11 mouse cellular contexts compared by ENCODE assay signal in genomic region chr11:114876176-114876575, GRCm38 (mm10). TPM values are rescaled to one million over a fixed set of nuclear protein-coding genes. Genes with fewer than 3 reads are reported as not detected.
DNase-seq lines count a peak whose midpoint lies in the region; ATAC-seq and TF ChIP-seq lines count a peak whose summit lies in the region.
"Had no signal": no experiment of that assay in that cellular context is flagged by ENCODE, and none has a peak within 500 bp of the region (broad histone marks: within the 10 kb centered on the region; RNA-seq: fewer than 3 reads in every experiment).

No protein-coding gene starts in this region.

- 0 out of 2 replicates have a peak overlapping the region, but pooled peaks have one; percentile 63 for H3K27ac ChIP-seq in midbrain, embryonic 10.5 days (replicated peaks)
- H3K27ac ChIP-seq in midbrain, embryonic 14.5 days (replicated peaks; ENCODE audit: low read depth, low read length): no peak overlapping the region
- H3K27ac ChIP-seq in left cerebral cortex, adult 2 months: no peak overlapping the region
- H3K27ac ChIP-seq: limb, embryonic 13.5 days had no signal

- H3K4me3 ChIP-seq in midbrain, embryonic 10.5 days: no peak overlapping the region
- H3K4me3 ChIP-seq in midbrain, embryonic 14.5 days (replicated peaks; ENCODE audit: low read depth, low read length): no peak overlapping the region
- no peak overlapping the region for H3K4me3 ChIP-seq in left cerebral cortex, adult 2 months
- H3K4me3 ChIP-seq: embryonic facial prominence, embryonic 13.5 days; limb, embryonic 13.5 days had no signal

- no peak overlapping the region for H3K4me2 ChIP-seq in midbrain, embryonic 14.5 days (ENCODE audit: low read length)

- WGBS in midbrain, embryonic 10.5 days: 47% methylated on average over 7 of the region's 7 CpGs
- 60% methylated on average over 7 of the region's 7 CpGs for WGBS in midbrain, embryonic 14.5 days

- no peak overlapping the region for H3K9ac ChIP-seq in midbrain, embryonic 14.5 days (replicated peaks; ENCODE audit: low read length)
- H3K9ac ChIP-seq: limb, embryonic 13.5 days had no signal

- peaks cover 14% of the 10 kb centered on the region; the same call in 1 of the 2 replicates for H3K27me3 ChIP-seq in midbrain, embryonic 10.5 days (ENCODE audit: low read depth, poor library complexity, severe bottlenecking)
- no peaks in the 10 kb centered on the region for H3K27me3 ChIP-seq in midbrain, embryonic 14.5 days (ENCODE audit: control insufficient read depth, insufficient read depth, low read length)
- H3K27me3 ChIP-seq: embryonic facial prominence, embryonic 13.5 days; limb, embryonic 13.5 days had no signal

- ATAC-seq in midbrain, embryonic 14.5 days (ENCODE audit: low FRiP score, low TSS enrichment): no peak

- DNase-seq in midbrain, embryonic 10.5 days (ENCODE audit: low spot score): no peak
- no peak for DNase-seq in midbrain, embryonic 14.5 days
- peak; percentile 51 for DNase-seq in R1 (ENCODE audit: low read depth, low spot score)
- DNase-seq in kidney, adult 9 months: peak; percentile 79
- peak; percentile 36 for DNase-seq in thymus, postnatal 25 days
- DNase-seq in natural killer cell, adult 2 months (ENCODE audit: low spot score in 2 of 2): no peak
- DNase-seq in lung, adult 18-20 months: no peak
- DNase-seq in left cerebral cortex, adult 2 months (ENCODE audit: extremely low spot score in 1 of 2, low spot score in 2 of 2): no peak
- DNase-seq: lung, postnatal 14 days had no signal

- no peak for TF ChIP-seq CTCF in left cerebral cortex, adult 2 months (IDR thresholded peaks at IDR 0.05)

- no peaks in the 10 kb centered on the region for H3K36me3 ChIP-seq in midbrain, embryonic 10.5 days
- H3K36me3 ChIP-seq in midbrain, embryonic 14.5 days (ENCODE audit: control insufficient read depth, insufficient read depth, low read length): no peaks in the 10 kb centered on the region

- intact Hi-C loops in left cerebral cortex, adult 2 months (cut with DNase I): no loop called here

- no peaks in the 10 kb centered on the region for H3K9me3 ChIP-seq in midbrain, embryonic 10.5 days (replicated peaks)
- H3K9me3 ChIP-seq in midbrain, embryonic 14.5 days (ENCODE audit: control insufficient read depth, low read length): no peaks in the 10 kb centered on the region
- H3K9me3 ChIP-seq: embryonic facial prominence, embryonic 13.5 days; limb, embryonic 13.5 days had no signal

- H3K4me1 ChIP-seq in midbrain, embryonic 10.5 days: peaks cover 52% of the 10 kb centered on the region
- peaks cover 6% of the 10 kb centered on the region for H3K4me1 ChIP-seq in midbrain, embryonic 14.5 days (ENCODE audit: control insufficient read depth, insufficient read depth, low read length)

RNA-seq across cellular contexts. Expression of gene Cd300a, which starts 13.7 kb away (rescaled TPM):
- polyA plus RNA-seq in midbrain, embryonic 10.5 days (2016; fragmentation: Nextera tagmentation; extraction: Ambion mirVana): 0.58 and 0.93 TPM in 2 replicates
- 0.72 and 1.7 TPM in 2 replicates for polyA plus RNA-seq in midbrain, embryonic 14.5 days (2014; fragmentation: Nextera tagmentation; extraction: Ambion mirVana)
- total RNA-seq in left cerebral cortex, adult 2 months (2021): under 1 TPM; 0.56 to 0.84 TPM

RNA-seq across cellular contexts. Expression of gene Gprc5c, which starts 25.2 kb away (rescaled TPM):
- polyA plus RNA-seq in midbrain, embryonic 10.5 days (2016; fragmentation: Nextera tagmentation; extraction: Ambion mirVana): 19.0 TPM in 2 replicates
- 2.1 and 7.0 TPM in 2 replicates for polyA plus RNA-seq in midbrain, embryonic 14.5 days (2014; fragmentation: Nextera tagmentation; extraction: Ambion mirVana)
- total RNA-seq in left cerebral cortex, adult 2 months (2021): 1 to 10 TPM; 4.0 to 5.4 TPM

RNA-seq across cellular contexts. Expression of gene Cd300lb, which starts 58.0 kb away (rescaled TPM):
- polyA plus RNA-seq in midbrain, embryonic 10.5 days (2016; fragmentation: Nextera tagmentation; extraction: Ambion mirVana): 0.05 TPM in 1 of 2 replicates, not detected in the other
- polyA plus RNA-seq in midbrain, embryonic 14.5 days (2014; fragmentation: Nextera tagmentation; extraction: Ambion mirVana): 0.21 TPM in 1 of 2 replicates, not detected in the other
- total RNA-seq in left cerebral cortex, adult 2 months (2021): not detected

Comparison
In these comparisons a context has a peak if more than half of its experiments do, and no peak if none do; other contexts are left out.
1. DNase-seq: peak in R1 (single experiment), kidney, adult 9 months (single experiment) and thymus, postnatal 25 days (single experiment); none in midbrain, embryonic 10.5 days (single experiment), midbrain, embryonic 14.5 days (single experiment), natural killer cell, adult 2 months (0 of 2), lung, adult 18-20 months (0 of 2) and left cerebral cortex, adult 2 months (0 of 2).